Mouse (Mus musculus) hindbrain, embryonic 11.5 days (tissue): ENCODE data around the gene Syt16. TPM values are rescaled to one million over a fixed set of nuclear protein-coding genes. Genes with fewer than 3 reads are reported as not detected.

Experiments
- ATAC-seq: fragments of 200-750 bp; cut with Nextera tagmentation; 2 replicates; pipeline ENCODE4 v1.8.0; 2017; ENCODE audit warnings: mild to moderate bottlenecking, moderate TSS enrichment, moderate library complexity; ENCODE audit not compliant: low FRiP score
- DNase-seq: peaks from one replicate; pipeline ENCODE4 v3.0.0-alpha.2; 2015; ENCODE audit warnings: low spot score
- H3K27ac ChIP-seq: fragments of 300-500 bp; sonication (generic); 2 replicates; pipeline ENCODE4 v1.5.1; 2014; ENCODE audit warnings: mild to moderate bottlenecking, low read depth, low read length
- H3K27me3 ChIP-seq: fragments of 300-500 bp; sonication (generic); 2 replicates; pipeline ENCODE4 v1.6.1; 2014; ENCODE audit warnings: mild to moderate bottlenecking, low read length, moderate library complexity, mixed read lengths; ENCODE audit not compliant: control insufficient read depth, insufficient read depth
- H3K36me3 ChIP-seq: fragments of 300-500 bp; sonication (generic); 2 replicates; pipeline ENCODE4 v1.6.1; 2014; ENCODE audit warnings: mild to moderate bottlenecking, low read length, moderate library complexity, mixed read lengths; ENCODE audit not compliant: control insufficient read depth, insufficient read depth
- H3K4me1 ChIP-seq: fragments of 300-500 bp; sonication (generic); replicated peaks from 2 replicates; pipeline ENCODE4 v1.6.1; 2014; ENCODE audit warnings: low read length, mixed read lengths; ENCODE audit not compliant: control insufficient read depth, insufficient read depth
- H3K4me2 ChIP-seq: fragments of 300-500 bp; sonication (generic); replicated peaks from 2 replicates; pipeline ENCODE4 v1.6.1; 2014; ENCODE audit warnings: mild to moderate bottlenecking, low read depth, low read length
- H3K4me3 ChIP-seq: fragments of 300-500 bp; sonication (generic); 2 replicates; pipeline ENCODE4 v1.5.1; 2014; ENCODE audit warnings: low read depth, low read length
- H3K9ac ChIP-seq: fragments of 300-500 bp; sonication (generic); 2 replicates; pipeline ENCODE4 v1.6.1; 2014; ENCODE audit warnings: low read depth, low read length
- H3K9me3 ChIP-seq: fragments of 300-500 bp; sonication (generic); 2 replicates; pipeline ENCODE4 v1.6.1; 2016; ENCODE audit warnings: low read length; ENCODE audit not compliant: control insufficient read depth
- WGBS: fragments of 180-500 bp; shearing (Covaris S2); extraction: QIAGEN DNeasy Blood & Tissue Kit; methylation state at CpG from one replicate; pipeline ENCODE4 v1.1.7; 2014; 5-methylcytosine and 5-hydroxymethylcytosine counted together
- polyA plus RNA-seq: library from polyadenylated mRNA; unstranded; fragments of >200 nt; fragmentation: Nextera tagmentation; extraction: Ambion mirVana; gene quantifications from 2 replicates; pipeline ENCODE4 v1.2.1, GENCODE M21; 2014

The Syt16 gene
- polyA plus RNA-seq, 1 experiment from 2014 or later = 5.4 TPM

DNA sequence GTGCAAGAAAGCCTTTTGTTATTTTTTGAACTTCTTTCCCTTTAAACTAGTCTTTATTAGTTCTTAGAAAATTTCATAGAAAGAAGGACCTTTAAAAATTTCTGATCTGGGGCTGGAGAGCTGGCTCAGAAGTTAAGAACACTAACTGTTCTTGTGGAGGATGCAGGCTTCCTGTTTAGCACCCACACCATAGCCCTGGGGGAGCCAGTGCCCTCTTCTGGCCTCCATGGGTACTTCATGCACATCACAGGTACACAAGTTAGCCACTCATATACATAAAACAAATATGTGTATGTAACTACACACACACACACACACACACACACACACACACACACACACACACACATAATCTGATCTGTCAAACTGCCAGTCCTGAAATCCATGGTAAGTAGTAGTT is 7.9 kb upstream of the Syt16 start:
- Histone ChIP-seq H3K4me3 (no peak overlapping the region), H3K9me3 (no peaks in the 10 kb centered on the region), H3K9ac (no peak overlapping the region), H3K4me2 (no peak overlapping the region), H3K27me3 (no peaks in the 10 kb centered on the region), H3K4me1 (no peaks in the 10 kb centered on the region), H3K36me3 (no peaks in the 10 kb centered on the region), H3K27ac (no peak overlapping the region)
- ATAC-seq (no peak), DNase-seq (peak; percentile 42)

DNA sequence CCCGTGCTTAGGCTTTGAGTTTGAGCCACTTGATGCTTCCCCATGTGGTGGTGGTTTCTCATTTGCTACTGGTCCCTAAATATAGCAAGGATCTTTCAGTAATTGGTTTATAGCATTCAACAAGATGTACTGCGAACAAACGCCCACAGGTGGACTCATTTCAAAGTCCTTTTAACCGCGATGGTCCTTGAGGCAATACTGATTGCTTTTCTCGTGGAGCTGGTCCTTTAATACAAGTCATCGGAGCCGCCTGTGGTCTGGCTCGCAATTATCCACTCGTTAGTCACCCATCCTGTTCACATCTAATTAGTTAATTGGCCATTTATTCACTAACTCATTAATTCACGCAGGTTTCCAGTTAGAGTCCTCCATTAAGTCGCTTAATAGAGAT is 560 bp upstream of the Syt16 start:
- peaks cover 9% of the 10 kb centered on the region; the same call in 1 of the 2 replicates for H3K27me3 ChIP-seq
- peaks cover 2% of the 10 kb centered on the region; the same call in 1 of the 2 replicates for H3K4me1 ChIP-seq
- H3K9me3 ChIP-seq = no peaks in the 10 kb centered on the region
- H3K4me3 ChIP-seq = peak overlapping the region; percentile 52; the same call in 1 of the 2 replicates
- DNase-seq (no peak), ATAC-seq (0 out of 2 replicates have a peak, but pooled peaks have one; percentile 10)
- H3K27ac ChIP-seq = no peak overlapping the region
- 66% methylated on average over 12 of the region's 12 CpGs for WGBS
- no peaks in the 10 kb centered on the region for H3K36me3 ChIP-seq
- no peak overlapping the region for H3K4me2 ChIP-seq
- H3K9ac ChIP-seq = no peak overlapping the region; the same call in 1 of the 2 replicates

DNA sequence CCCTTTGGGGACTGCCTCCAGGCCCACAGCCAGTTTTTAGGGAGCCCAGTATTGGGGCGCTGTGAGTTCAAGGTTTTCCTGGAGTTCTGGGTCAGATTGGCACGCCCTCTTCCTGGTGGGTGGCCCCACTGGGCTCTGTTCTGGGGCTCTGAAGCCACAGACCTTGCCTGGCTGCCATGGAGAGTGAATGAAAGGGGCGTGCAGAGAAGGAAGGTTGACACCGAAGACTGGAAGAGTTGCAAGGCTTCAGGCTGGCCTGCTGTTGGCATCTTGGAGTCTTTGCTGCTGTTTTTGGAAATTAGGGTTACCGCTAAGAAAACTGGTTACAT is 631 bp downstream of the Syt16 start:
- 32% methylated on average over 5 of the region's 5 CpGs for WGBS
- H3K27ac ChIP-seq = no peak overlapping the region
- H3K9ac ChIP-seq = peak overlapping the region; percentile 67; the same call in 1 of the 2 replicates
- H3K27me3 ChIP-seq = peaks cover 9% of the 10 kb centered on the region; the same call in 1 of the 2 replicates
- H3K4me2 ChIP-seq = peak overlapping the region; percentile 91
- no peaks in the 10 kb centered on the region for H3K36me3 ChIP-seq
- ATAC-seq (peak; percentile 59; the same call in 1 of the 2 replicates), DNase-seq (peak; percentile 40)
- H3K9me3 ChIP-seq = no peaks in the 10 kb centered on the region
- peak overlapping the region; percentile 52 for H3K4me3 ChIP-seq
- peaks cover 2% of the 10 kb centered on the region; the same call in 1 of the 2 replicates for H3K4me1 ChIP-seq

DNA sequence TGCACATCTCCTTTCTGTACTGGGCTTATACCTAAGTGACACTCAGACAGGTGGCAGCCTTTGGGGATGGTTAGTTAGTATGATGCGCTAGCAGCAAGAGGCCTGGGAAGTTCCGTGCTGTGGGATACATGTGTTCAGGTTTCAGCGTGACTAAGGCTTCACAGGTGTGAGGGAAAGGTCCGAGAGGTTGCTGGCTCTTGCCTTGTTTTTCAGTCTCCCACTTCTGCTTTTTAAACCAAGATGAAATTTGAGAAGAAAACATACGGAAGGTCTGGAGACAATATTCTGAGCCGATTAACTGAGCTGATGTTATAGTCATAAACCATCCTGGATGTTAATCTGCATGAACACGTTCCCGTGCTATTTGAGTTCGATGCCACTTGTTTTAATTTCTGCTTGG is 5.0 kb downstream of the Syt16 start:
- H3K27me3 ChIP-seq = peaks cover 3% of the 10 kb centered on the region; the same call in 1 of the 2 replicates
- H3K27ac ChIP-seq = no peak overlapping the region
- no peaks in the 10 kb centered on the region for H3K9me3 ChIP-seq
- H3K4me2 ChIP-seq = no peak overlapping the region
- DNase-seq = no peak
- no peak overlapping the region for H3K9ac ChIP-seq
- no peak overlapping the region for H3K4me3 ChIP-seq
- no peaks in the 10 kb centered on the region for H3K36me3 ChIP-seq
- WGBS = 83% methylated on average over 9 of the region's 9 CpGs
- ATAC-seq = no peak
- peaks cover 2% of the 10 kb centered on the region; the same call in 1 of the 2 replicates for H3K4me1 ChIP-seq

DNA sequence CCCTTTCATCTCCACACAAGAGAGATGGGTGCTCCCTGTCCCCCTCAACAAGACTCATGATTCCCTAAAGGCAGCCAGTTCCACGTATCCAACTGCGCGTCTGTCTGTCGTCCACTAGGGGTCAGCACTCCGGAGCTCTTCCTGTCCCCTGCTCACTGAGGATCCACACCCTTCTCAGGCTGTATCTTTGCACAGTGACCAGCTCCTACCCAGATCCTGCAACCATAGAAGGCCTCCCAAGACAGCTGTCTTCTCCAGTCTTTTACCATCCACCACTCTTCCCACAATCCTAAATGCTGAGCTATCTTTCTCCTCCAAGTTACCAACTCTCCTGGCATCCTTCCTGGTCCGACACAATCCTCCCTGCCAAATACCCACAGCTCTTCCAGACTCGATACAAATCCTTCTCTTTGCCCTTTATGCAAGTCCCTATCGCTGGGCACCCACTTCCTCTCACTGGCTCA is 12.0 kb downstream of the Syt16 start:
- Histone ChIP-seq H3K36me3 (no peaks in the 10 kb centered on the region), H3K9ac (no peak overlapping the region), H3K9me3 (no peaks in the 10 kb centered on the region), H3K27ac (no peak overlapping the region), H3K27me3 (no peaks in the 10 kb centered on the region), H3K4me1 (no peaks in the 10 kb centered on the region), H3K4me2 (no peak overlapping the region), H3K4me3 (no peak overlapping the region)
- WGBS = 30% methylated on average over 8 of the region's 8 CpGs
- peak; percentile 74 for DNase-seq
- 0 out of 2 replicates have a peak, but pooled peaks have one; percentile 45 for ATAC-seq

DNA sequence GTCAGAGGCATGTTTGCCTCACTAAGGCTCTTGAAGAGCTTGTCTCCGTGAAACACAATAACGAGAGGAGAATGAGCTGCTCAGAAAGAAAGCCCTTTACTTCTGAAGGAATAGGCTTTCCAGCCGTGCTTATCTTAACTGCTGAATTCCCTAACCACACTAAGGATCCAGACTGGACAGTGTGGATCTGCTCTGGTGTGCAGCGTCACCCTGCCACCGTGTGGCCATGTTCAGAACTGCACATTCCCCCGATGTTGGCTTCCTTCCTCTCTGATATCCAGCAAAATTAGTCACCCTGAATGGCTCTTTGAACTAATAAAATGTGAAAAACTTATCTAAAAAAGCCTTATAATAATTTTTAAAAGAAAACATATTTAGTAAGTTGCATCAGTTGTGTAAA is 16.3 kb downstream of the Syt16 start:
- Histone ChIP-seq H3K9ac (no peak overlapping the region), H3K27me3 (no peaks in the 10 kb centered on the region), H3K4me2 (no peak overlapping the region), H3K36me3 (no peaks in the 10 kb centered on the region), H3K4me3 (no peak overlapping the region), H3K27ac (no peak overlapping the region), H3K9me3 (no peaks in the 10 kb centered on the region), H3K4me1 (no peaks in the 10 kb centered on the region)
- DNase-seq (peak; percentile 89), ATAC-seq (peak; percentile 71; the same call in 1 of the 2 replicates)
- WGBS = 1% methylated on average over 6 of the region's 6 CpGs

DNA sequence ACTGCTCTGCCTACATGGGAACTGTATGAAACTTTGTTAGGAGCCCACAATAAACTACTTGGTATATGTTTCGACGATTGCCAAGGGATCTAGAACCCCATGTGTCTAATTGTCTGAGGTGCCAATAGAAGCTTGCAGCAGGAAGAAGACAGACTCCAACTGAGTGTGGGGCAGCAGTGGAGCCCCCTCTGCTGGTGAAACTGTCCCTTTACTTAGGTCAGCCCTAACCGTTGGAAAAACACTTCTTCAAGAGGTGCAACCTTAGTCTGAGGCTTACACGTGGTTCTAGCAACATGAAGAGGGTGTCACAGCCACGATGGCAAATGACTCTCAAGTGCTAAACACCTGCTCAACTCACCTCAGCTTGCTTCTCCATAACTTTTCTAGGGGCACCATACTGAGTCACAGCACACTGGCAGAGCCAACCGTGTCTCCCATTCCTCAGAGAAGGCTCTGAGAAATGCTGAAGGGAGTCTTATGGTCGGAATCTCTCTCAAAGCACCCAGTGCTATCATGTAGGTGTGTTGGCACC is 17.3 kb downstream of the Syt16 start:
- Histone ChIP-seq H3K27me3 (no peaks in the 10 kb centered on the region), H3K27ac (no peak overlapping the region), H3K4me1 (no peaks in the 10 kb centered on the region), H3K4me2 (no peak overlapping the region), H3K4me3 (no peak overlapping the region), H3K9me3 (no peaks in the 10 kb centered on the region), H3K36me3 (no peaks in the 10 kb centered on the region), H3K9ac (no peak overlapping the region)
- ATAC-seq = no peak
- no peak for DNase-seq
- WGBS = 55% methylated on average over 7 of the region's 7 CpGs

DNA sequence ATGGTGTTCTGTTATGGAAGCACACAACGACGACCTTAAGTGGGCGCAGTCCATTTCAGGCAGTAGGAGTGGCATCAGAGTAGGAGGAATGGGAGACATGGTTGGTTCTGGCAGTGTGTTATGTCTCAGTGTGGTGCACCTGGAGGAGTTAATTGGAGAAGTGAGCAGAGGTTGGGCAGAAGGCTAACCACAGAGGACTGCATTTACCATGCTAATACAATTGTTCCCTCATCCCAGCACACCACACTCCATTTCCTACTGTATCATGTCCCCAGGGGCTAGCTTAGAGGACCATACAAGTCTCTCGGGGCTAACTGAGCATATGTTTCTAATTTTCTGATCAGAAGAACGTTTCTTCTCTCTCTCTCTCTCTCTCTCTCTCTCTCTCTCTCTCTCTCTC is 18.0 kb downstream of the Syt16 start:
- DNase-seq (no peak), ATAC-seq (no peak)
- H3K36me3 ChIP-seq = no peaks in the 10 kb centered on the region
- no peaks in the 10 kb centered on the region for H3K4me1 ChIP-seq
- H3K4me3 ChIP-seq = no peak overlapping the region
- H3K9me3 ChIP-seq = no peaks in the 10 kb centered on the region
- no peak overlapping the region for H3K27ac ChIP-seq
- H3K9ac ChIP-seq = no peak overlapping the region
- no peaks in the 10 kb centered on the region for H3K27me3 ChIP-seq
- 86% methylated on average over 5 of the region's 5 CpGs for WGBS
- no peak overlapping the region for H3K4me2 ChIP-seq

DNA sequence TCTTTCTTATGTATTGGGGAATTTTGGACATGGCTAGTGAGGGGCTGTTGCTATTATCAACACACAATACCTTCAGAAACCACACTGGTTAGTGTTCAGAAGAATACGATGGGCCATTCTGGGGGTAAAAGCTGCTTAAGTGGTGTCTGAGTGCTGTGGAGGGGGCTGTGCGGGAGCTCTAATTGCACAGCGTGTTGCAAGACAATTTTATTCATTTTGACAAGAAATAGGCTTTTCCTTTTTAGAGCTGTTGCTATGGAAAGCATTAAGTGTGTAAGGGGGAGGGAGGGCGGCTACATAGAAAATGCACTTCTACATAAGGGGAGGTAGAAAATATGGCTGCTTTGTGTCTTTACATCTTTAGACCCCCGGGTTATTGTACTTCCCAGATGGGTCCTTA is 25.8 kb downstream of the Syt16 start:
- no peak overlapping the region for H3K4me2 ChIP-seq
- no peak overlapping the region for H3K27ac ChIP-seq
- no peaks in the 10 kb centered on the region for H3K36me3 ChIP-seq
- H3K27me3 ChIP-seq = no peaks in the 10 kb centered on the region
- ATAC-seq = no peak
- H3K9ac ChIP-seq = no peak overlapping the region
- no peak for DNase-seq
- 78% methylated on average over 5 of the region's 5 CpGs for WGBS
- no peaks in the 10 kb centered on the region for H3K4me1 ChIP-seq
- no peak overlapping the region for H3K4me3 ChIP-seq
- H3K9me3 ChIP-seq = no peaks in the 10 kb centered on the region
